ENCODE assay signal across 1 mouse cellular context in the genomic region with DNA sequence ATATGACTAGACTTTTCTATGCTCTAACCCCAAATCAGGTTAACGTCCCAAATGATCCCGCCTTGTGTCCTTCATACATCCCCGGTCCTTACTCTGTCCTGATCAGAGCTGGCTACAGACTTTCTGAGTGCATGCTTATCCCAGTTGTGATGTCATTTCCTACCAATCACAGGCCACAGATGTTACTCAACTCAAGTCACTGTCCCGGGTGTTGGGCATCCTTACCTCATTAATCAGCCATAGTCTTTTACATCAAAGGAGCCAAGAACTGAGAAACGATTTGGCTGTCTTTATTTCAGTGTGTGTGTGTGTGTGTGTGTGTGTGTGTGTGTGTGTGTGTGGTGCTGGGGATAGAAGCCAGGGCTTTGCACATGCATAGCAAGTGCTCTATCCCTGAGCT.
TF ChIP-seq lines count a peak whose summit lies in the region.

No protein-coding gene starts in this region.

TF ChIP-seq in MEL, 35 proteins besides CTCF, POLR2A, EP300 and RAD21 (continued from another document):
- TF ChIP-seq MAZ (IDR thresholded peaks at IDR 0.05; ENCODE audit: low read depth, low read length) (no peak), POLR2AphosphoS2 (IDR thresholded peaks at IDR 0.05; ENCODE audit: low read length) (no peak), ZMIZ1 (IDR thresholded peaks at IDR 0.05; ENCODE audit: low read depth, low read length) (no peak)
